10 mouse cellular contexts compared by ENCODE assay signal in the genomic region with DNA sequence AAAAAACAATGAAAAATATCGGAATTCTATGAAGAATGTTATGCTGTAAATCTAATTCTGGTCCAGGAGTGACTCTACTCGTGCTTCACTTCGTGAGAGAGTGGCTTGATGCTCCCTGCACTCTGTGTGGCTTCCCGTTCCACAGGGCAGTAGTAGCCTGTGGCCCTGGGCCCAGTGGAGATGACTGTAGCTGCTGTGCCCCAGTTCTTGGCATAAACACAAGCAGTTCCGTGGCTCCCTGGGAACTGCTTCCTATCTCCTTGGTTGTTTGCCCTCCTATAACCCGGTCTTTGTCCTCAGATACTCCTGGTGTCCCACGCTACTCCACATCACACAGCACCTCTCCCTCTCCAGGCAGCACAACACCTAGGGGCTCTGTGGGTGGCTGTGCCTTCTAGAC.
A peak's percentile ranks its signal among the peaks of the same experiment; 100 is the strongest.
DNase-seq lines count a peak whose midpoint lies in the region; ATAC-seq lines count a peak whose summit lies in the region.
"Had no signal": no experiment of that assay in that cellular context is flagged by ENCODE, and none has a peak within 500 bp of the region (broad histone marks: within the 10 kb centered on the region; RNA-seq: fewer than 3 reads in every experiment).

No protein-coding gene starts in this region.

- no peak overlapping the region for H3K9ac ChIP-seq in heart, embryonic 15.5 days
- H3K9ac ChIP-seq: neural tube, embryonic 12.5 days had no signal

- H3K9me3 ChIP-seq in heart, embryonic 15.5 days (replicated peaks): no peaks in the 10 kb centered on the region
- H3K9me3 ChIP-seq: neural tube, embryonic 12.5 days had no signal

- peak; percentile 98 for DNase-seq in heart, adult 11 months
- DNase-seq in heart, postnatal 4 days: no peak
- DNase-seq in brain, adult 2 months (ENCODE audit: low read depth, low spot score): peak; percentile 31
- DNase-seq in lung, postnatal 10 days: peak; percentile 41
- DNase-seq in thymus, postnatal 4 days: no peak
- DNase-seq in layer of hippocampus, adult 18-20 months (ENCODE audit: low spot score in 2 of 2): no peak
- DNase-seq in gastrocnemius, postnatal 14 days: no peak

- no peak for ATAC-seq in heart, embryonic 15.5 days (replicated peaks; ENCODE audit: insufficient number of reproducible peaks, insufficient read depth, low FRiP score, low read depth)

- 56% methylated on average over 7 of the region's 7 CpGs for WGBS in heart, embryonic 15.5 days

- no peaks in the 10 kb centered on the region for H3K27me3 ChIP-seq in heart, embryonic 15.5 days
- H3K27me3 ChIP-seq: CH12.LX; neural tube, embryonic 12.5 days had no signal

- H3K27ac ChIP-seq in heart, embryonic 15.5 days: peak overlapping the region; percentile 74
- H3K27ac ChIP-seq: neural tube, embryonic 12.5 days had no signal

- peaks cover 16% of the 10 kb centered on the region for H3K4me1 ChIP-seq in heart, embryonic 15.5 days (replicated peaks)
- H3K4me1 ChIP-seq: neural tube, embryonic 12.5 days had no signal

- intact Hi-C loops in gastrocnemius, postnatal 14 days (cut with DNase I; ENCODE audit: low total_unique reads): no loop called here

- H3K4me3 ChIP-seq in heart, embryonic 15.5 days: no peak overlapping the region
- H3K4me3 ChIP-seq: neural tube, embryonic 12.5 days had no signal

- no peak overlapping the region for H3K4me2 ChIP-seq in heart, embryonic 15.5 days
- H3K4me2 ChIP-seq: neural tube, embryonic 12.5 days had no signal

- no peaks in the 10 kb centered on the region for H3K36me3 ChIP-seq in heart, embryonic 15.5 days
- H3K36me3 ChIP-seq: neural tube, embryonic 12.5 days had no signal

Comparison
In these comparisons a context has a peak if more than half of its experiments do, and no peak if none do; other contexts are left out.
1. DNase-seq: peak in heart, adult 11 months (single experiment), brain, adult 2 months (single experiment) and lung, postnatal 10 days (single experiment); none in heart, postnatal 4 days (single experiment), thymus, postnatal 4 days (single experiment), layer of hippocampus, adult 18-20 months (0 of 2) and gastrocnemius, postnatal 14 days (single experiment).